Mouse (Mus musculus) liver, embryonic 14.5 days (tissue): ENCODE results near the gene Hist3h2ba. TPM values are rescaled to one million over a fixed set of nuclear protein-coding genes. Genes with fewer than 3 reads are reported as not detected.
A peak's percentile ranks its signal among the peaks of the same experiment; 100 is the strongest.

Experiments
- ATAC-seq: fragments of 200-750 bp; cut with Nextera tagmentation; 2 replicates; pipeline ENCODE4 v1.8.0; 2017; ENCODE audit warnings: moderate number of reproducible peaks, mild to moderate bottlenecking, moderate library complexity; ENCODE audit not compliant: insufficient read depth
- DNase-seq, 3 experiments: peaks; one replicate each; pipeline ENCODE4 v3.0.0-alpha.2; 2012 to 2013; ENCODE audit warnings: low read depth in 3 of 3, low spot score in 3 of 3
- H3K27ac ChIP-seq: fragments of 300-500 bp; sonication (generic); 2 replicates; pipeline ENCODE4 v1.5.1; 2014; ENCODE audit warnings: moderate library complexity, mild to moderate bottlenecking, control low read depth, inconsistent platforms
- H3K27me3 ChIP-seq: fragments of 300-500 bp; sonication (generic); 2 replicates; pipeline ENCODE4 v1.6.1; 2014; ENCODE audit warnings: mild to moderate bottlenecking, low read length, moderate library complexity; ENCODE audit not compliant: control insufficient read depth, insufficient read depth
- H3K36me3 ChIP-seq: fragments of 300-500 bp; sonication (generic); replicated peaks from 2 replicates; pipeline ENCODE4 v1.6.1; 2014; ENCODE audit warnings: low read depth; ENCODE audit not compliant: control insufficient read depth, insufficient read depth
- H3K4me1 ChIP-seq, 2 experiments: fragments of 200-500 bp in 1 of 2; fragments of 300-500 bp in 1 of 2; sonication (generic) in 1 of 2; replicated peaks; 2 replicates each; pipeline ENCODE4 v1.6.1; 2012 to 2014; ENCODE audit warnings: antibody characterized with exemption in 1 of 2, inconsistent platforms in 1 of 2, low read length in 1 of 2; ENCODE audit not compliant: control insufficient read depth in 2 of 2, insufficient read depth in 2 of 2
- H3K4me2 ChIP-seq: fragments of 300-500 bp; sonication (generic); 2 replicates; pipeline ENCODE4 v1.6.1; 2014; ENCODE audit warnings: low read depth, mild to moderate bottlenecking, control low read depth, moderate library complexity
- H3K4me3 ChIP-seq, 2 experiments: fragments of 200-500 bp in 1 of 2; fragments of 300-500 bp in 1 of 2; sonication (generic) in 1 of 2; 2 replicates each; pipeline ENCODE4 v1.5.1; 2012 to 2014; ENCODE audit warnings: low read depth in 2 of 2, low read length in 2 of 2, mild to moderate bottlenecking in 2 of 2, control low read depth in 1 of 2, inconsistent platforms in 1 of 2, moderate library complexity in 1 of 2; ENCODE audit not compliant: insufficient read depth in 1 of 2
- H3K9ac ChIP-seq: fragments of 300-500 bp; sonication (generic); replicated peaks from 2 replicates; pipeline ENCODE4 v1.6.1; 2014; ENCODE audit warnings: mild to moderate bottlenecking, control low read depth, moderate library complexity
- H3K9me3 ChIP-seq: fragments of 300-500 bp; sonication (generic); 2 replicates; pipeline ENCODE4 v1.6.1; 2016; ENCODE audit warnings: low read length, mixed read lengths; ENCODE audit not compliant: control insufficient read depth
- CTCF ChIP-seq: IDR thresholded peaks from 2 replicates; pipeline ENCODE4 v1.5.1; 2016; ENCODE audit warnings: antibody characterized with exemption, low read depth, control low read depth
- EP300 ChIP-seq: IDR thresholded peaks from 2 replicates; pipeline ENCODE4 v1.6.1; 2016; ENCODE audit warnings: antibody characterized with exemption, low read depth
- WGBS: fragments of 180-500 bp; shearing (Covaris S2); extraction: QIAGEN DNeasy Blood & Tissue Kit; methylation state at CpG from one replicate; pipeline ENCODE4 v1.1.7; 2014; ENCODE audit not compliant: insufficient replicate concordance; 5-methylcytosine and 5-hydroxymethylcytosine counted together
- polyA plus RNA-seq, 2 experiments: library from polyadenylated mRNA; depleted of rRNA in 1 of 2; stranded (reverse) in 1 of 2; unstranded in 1 of 2; fragments of >200 nt; fragmentation: Nextera tagmentation in 1 of 2; extraction: Ambion mirVana in 1 of 2; gene quantifications; 2 replicates each; pipeline versions ENCODE4 v1.2.1 to v1.2.3; 2012 to 2014

Gene Hist3h2ba
- polyA plus RNA-seq, 2 experiments = 6.0 to 15.7 TPM

- Histone ChIP-seq H3K9ac (peak overlapping the region; percentile 87), H3K27ac (peak overlapping the region; percentile 83; the same call in 1 of the 2 replicates), H3K27me3 (no peaks in the 10 kb centered on the region; the same call in 1 of the 2 replicates), H3K36me3 (peaks cover 23% of the 10 kb centered on the region), H3K9me3 (no peaks in the 10 kb centered on the region), H3K4me1 (peaks cover 9 to 14% of the 10 kb centered on the region in 2 experiments), H3K4me3 (peak overlapping the region; percentile 74 to 84), H3K4me2 (peak overlapping the region; percentile 93)
- WGBS = 3% methylated on average over 13 of the region's 13 CpGs
- TF ChIP-seq CTCF (no peak), EP300 (no peak)
- ATAC-seq (peak; percentile 25; the same call in 1 of the 2 replicates), DNase-seq (no peak)
Measured at GRCm38 (mm10) chr11:58937909-58938308, 10.8 kb upstream of the Hist3h2ba start.

- peak within 1 kb of the TSS; percentile 83 for H3K27ac ChIP-seq
- H3K4me3 ChIP-seq = peak within 1 kb of the TSS; percentile 74 to 84
- ATAC-seq = peak; percentile 98
- peak within 1 kb of the TSS; percentile 87 for H3K9ac ChIP-seq
- peaks cover 9 to 14% of the 10 kb centered on the region in 2 experiments for H3K4me1 ChIP-seq
- peaks cover 17% of the 10 kb centered on the region for H3K36me3 ChIP-seq
- WGBS = under 1% methylated on average over 87 of the region's 95 CpGs
- H3K9me3 ChIP-seq = no peaks in the 10 kb centered on the region
- TF ChIP-seq EP300 (peak; percentile 91), CTCF (no peak; the same call in 1 of the 2 replicates)
- H3K4me2 ChIP-seq = peak within 1 kb of the TSS; percentile 93
- peaks cover 2% of the 10 kb centered on the region for H3K27me3 ChIP-seq
- peak in 2 of 3 experiments; percentile 75 to 78 for DNase-seq
Measured at GRCm38 (mm10) chr11:58938322-58939087, 10.2 kb upstream of the Hist3h2ba start, which contains the start of gene Rnf187. Rnf187 (minus strand) TSS chr11:58938916.

GRCm38 (mm10) chr11:58939088-58939439 is 9.7 kb upstream of the Hist3h2ba start:
- Histone ChIP-seq H3K27me3 (peaks cover 6% of the 10 kb centered on the region), H3K36me3 (peaks cover 12% of the 10 kb centered on the region), H3K9ac (peak overlapping the region; percentile 47), H3K27ac (no peak overlapping the region), H3K4me3 (peak overlapping the region; percentile 74 to 84), H3K4me2 (peak overlapping the region; percentile 93), H3K9me3 (no peaks in the 10 kb centered on the region), H3K4me1 (peaks cover 9 to 14% of the 10 kb centered on the region in 2 experiments)
- DNase-seq (no peak), ATAC-seq (no peak)
- 19% methylated on average over 6 of the region's 6 CpGs for WGBS
- TF ChIP-seq CTCF (0 out of 2 replicates have a peak, but pooled peaks have one; percentile 12), EP300 (no peak)

GRCm38 (mm10) chr11:58944136-58944535 is 4.6 kb upstream of the Hist3h2ba start:
- DNase-seq (no peak), ATAC-seq (no peak)
- Histone ChIP-seq H3K9me3 (no peaks in the 10 kb centered on the region), H3K4me1 (peaks cover 11 to 22% of the 10 kb centered on the region in 2 experiments), H3K4me2 (no peak overlapping the region), H3K27ac (no peak overlapping the region), H3K4me3 (no peak overlapping the region), H3K9ac (no peak overlapping the region), H3K36me3 (no peaks in the 10 kb centered on the region), H3K27me3 (peaks cover 32% of the 10 kb centered on the region)
- WGBS = 65% methylated on average over 5 of the region's 5 CpGs
- no peak for TF ChIP-seq CTCF
- no peak for TF ChIP-seq EP300

DNA sequence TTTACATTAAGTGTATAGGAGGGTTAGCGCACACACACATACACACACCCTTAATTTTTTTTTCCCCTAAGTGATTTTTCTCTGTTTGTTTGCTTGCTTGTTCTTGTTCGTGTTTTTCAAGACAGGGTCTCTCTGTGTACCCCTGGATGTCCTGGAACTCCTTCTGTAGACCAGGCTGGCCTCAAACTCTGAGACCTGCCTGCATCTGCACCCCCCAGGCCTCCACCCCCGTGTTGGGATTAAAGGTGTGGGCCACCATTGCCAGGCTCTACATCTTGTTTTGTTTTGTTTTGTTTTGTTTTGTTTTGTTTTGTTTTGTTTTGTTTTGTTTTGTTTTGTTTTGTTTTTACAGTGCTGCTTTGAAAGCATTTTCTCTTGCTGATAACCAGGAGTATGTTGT is 1.4 kb upstream of the Hist3h2ba start:
- WGBS = 62% methylated on average over 3 of the region's 3 CpGs

More for the DNA sequence above, 1.4 kb upstream of the Hist3h2ba start:
- TF ChIP-seq EP300 = no peak
- TF ChIP-seq CTCF = no peak
- Histone ChIP-seq H3K9me3 (no peaks in the 10 kb centered on the region), H3K27me3 (peaks cover 50% of the 10 kb centered on the region), H3K27ac (no peak overlapping the region), H3K4me3 (no peak overlapping the region), H3K9ac (no peak overlapping the region), H3K36me3 (no peaks in the 10 kb centered on the region), H3K4me2 (no peak overlapping the region), H3K4me1 (peaks cover 8 to 21% of the 10 kb centered on the region in 2 experiments)
- ATAC-seq (no peak), DNase-seq (no peak)
